In the genomic region with DNA sequence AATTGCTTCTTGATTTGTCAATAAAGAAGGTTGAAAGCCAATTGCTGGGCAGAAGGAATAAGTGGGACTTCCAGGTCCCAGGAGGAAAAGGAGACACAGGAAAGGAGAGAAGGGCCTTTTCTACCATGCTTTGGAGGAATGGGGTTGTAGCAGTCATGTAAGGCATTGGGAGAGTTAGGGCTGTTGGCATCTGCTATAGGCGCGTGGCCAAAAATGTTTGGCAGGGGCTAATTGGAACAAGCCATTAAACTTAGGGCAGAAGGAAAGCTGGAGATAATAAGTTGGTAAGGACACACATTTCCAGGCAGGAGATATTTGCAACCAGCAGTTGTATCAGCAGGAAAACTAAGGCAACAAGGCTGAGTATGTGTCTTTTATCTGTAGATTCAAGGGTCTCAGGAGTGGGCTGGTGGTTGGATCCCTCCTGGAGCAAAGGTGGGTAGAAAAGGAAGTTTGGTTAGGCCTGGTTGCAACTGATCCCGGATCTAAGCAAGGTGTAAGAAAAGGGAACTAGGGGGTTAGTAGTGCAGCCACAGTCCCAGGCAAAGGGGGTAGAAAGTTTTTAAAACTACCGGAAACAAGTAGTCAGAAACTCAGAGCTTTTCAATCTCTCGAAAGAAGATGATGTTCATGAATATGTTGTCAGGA, we compare ENCODE assay signal across 13 mouse cellular contexts. TPM values are rescaled to one million over a fixed set of nuclear protein-coding genes. Genes with fewer than 3 reads are reported as not detected.
DNase-seq lines count a peak whose midpoint lies in the region; TF ChIP-seq lines count a peak whose summit lies in the region.
"Had no signal": no experiment of that assay in that cellular context is flagged by ENCODE, and none has a peak within 500 bp of the region (broad histone marks: within the 10 kb centered on the region; RNA-seq: fewer than 3 reads in every experiment).

No protein-coding gene starts in this region.

- H3K79me2 ChIP-seq in heart, adult 2 months (replicated peaks; ENCODE audit: control insufficient read depth, insufficient read depth, low read length), result no peaks in the 10 kb centered on the region

- WGBS in heart, adult 2 months, result 63% methylated on average over 5 of the region's 5 CpGs

- H3K27me3 ChIP-seq in heart, adult 2 months (ENCODE audit: control insufficient read depth, insufficient read depth, low read length), result no peaks in the 10 kb centered on the region

- peak; percentile 57 to 64 for DNase-seq in heart, adult 2 months
- no peak for DNase-seq in heart, postnatal 25 days (ENCODE audit: low spot score)
- peak; percentile 5 for DNase-seq in brain, adult 2 months (ENCODE audit: low read depth, low spot score)
- peak; percentile 61 for DNase-seq in gastrocnemius, postnatal 10 days
- DNase-seq in layer of hippocampus, adult 9-11 months, result peak; percentile 5
- no peak for DNase-seq in retina, embryonic 14.5 days (ENCODE audit: low spot score)
- no peak for DNase-seq in spleen, postnatal 10 days (ENCODE audit: low spot score in 2 of 2)
- DNase-seq: kidney, postnatal 10 days; lung, postnatal 36 days; spleen, adult 18-20 months had no signal

- no peak for TF ChIP-seq POLR2A in heart, adult 2 months (IDR thresholded peaks at IDR 0.05; ENCODE audit: insufficient read depth, low read depth, low read length)

- TF ChIP-seq CTCF in heart, adult 2 months (IDR thresholded peaks at IDR 0.05), result no peak

- peaks cover 7% of the 10 kb centered on the region for H3K4me1 ChIP-seq in heart, adult 2 months (ENCODE audit: control insufficient read depth, insufficient read depth, low read length)

- H3K36me3 ChIP-seq in heart, adult 2 months (ENCODE audit: control insufficient read depth, insufficient read depth, low read length), result no peaks in the 10 kb centered on the region

- TF ChIP-seq EP300 in heart, adult 2 months (IDR thresholded peaks at IDR 0.05; ENCODE audit: insufficient read depth, low read depth, low read length), result no peak

- intact Hi-C loops in heart, adult 2 months (cut with DNase I), result no loop called here
- intact Hi-C loops in heart, postnatal 25 days (cut with DNase I), result no loop called here

- H3K4me3 ChIP-seq in heart, adult 2 months, result no peak overlapping the region
- H3K4me3 ChIP-seq: erythroblast, embryonic 14.5 days had no signal

- no peak overlapping the region for H3K9ac ChIP-seq in heart, adult 2 months (ENCODE audit: low read depth, low read length)
- H3K9ac ChIP-seq: liver, embryonic 14.5 days had no signal

- H3K27ac ChIP-seq in heart, adult 2 months, result no peak overlapping the region
- H3K27ac ChIP-seq: liver, embryonic 14.5 days had no signal

RNA-seq across cellular contexts. Expression of gene Six2, which starts 40.1 kb away (rescaled TPM):
- under 1 TPM in 1 of 2 experiments, not detected in 1; 0.43 TPM for total RNA-seq in heart, adult 2 months (2021)
- 0.18 and 0.35 TPM in 2 replicates for polyA plus RNA-seq in heart, adult 2 months (2012; rRNA removed)
- under 1 TPM; 0.31 to 0.49 TPM for total RNA-seq in heart, postnatal 25 days (2021)
- total RNA-seq in gastrocnemius, postnatal 10 days (2021), result 10 to 100 TPM; 13.0 to 13.7 TPM
- polyA plus RNA-seq: erythroblast, embryonic 14.5 days; inflammation-experienced regulatory T-cells, adult 6 months had no signal

Comparison
In these comparisons a context has a peak if more than half of its experiments do, and no peak if none do; other contexts are left out.
1. DNase-seq: peak in heart, adult 2 months (2 of 2), brain, adult 2 months (single experiment), gastrocnemius, postnatal 10 days (single experiment) and layer of hippocampus, adult 9-11 months (single experiment); none in heart, postnatal 25 days (single experiment), retina, embryonic 14.5 days (single experiment) and spleen, postnatal 10 days (0 of 2).
2. RNA of gene Six2, which starts 40.1 kb away (total RNA-seq): 13.0 to 13.7 TPM in gastrocnemius, postnatal 10 days; 0.31 to 0.49 TPM in heart, postnatal 25 days and 0.43 TPM in heart, adult 2 months; every median in the first group is over 4 times any median in the second.